Comparison of ENCODE assay signal across 10 mouse cellular contexts in the genomic region with DNA sequence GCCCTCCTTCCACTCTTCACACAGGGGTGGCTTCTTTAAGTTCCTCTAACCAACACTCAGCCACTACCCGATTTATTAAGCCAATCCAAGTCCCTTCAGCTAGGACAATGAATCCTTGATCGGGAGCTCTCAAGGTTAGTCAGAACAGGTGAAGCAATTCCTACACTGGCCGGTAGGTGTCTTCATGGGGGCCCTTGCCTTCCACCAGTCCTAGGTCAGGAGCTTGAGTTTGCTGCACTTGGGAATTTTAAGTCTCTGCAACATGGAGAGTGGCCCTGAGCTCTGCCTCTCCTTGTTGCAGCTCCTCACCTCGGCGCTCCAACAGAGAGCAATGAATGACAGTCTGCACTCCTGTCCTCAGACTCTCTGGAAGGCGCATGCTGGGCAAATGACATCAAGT. TPM values are rescaled to one million over a fixed set of nuclear protein-coding genes. Genes with fewer than 3 reads are reported as not detected.
DNase-seq lines count a peak whose midpoint lies in the region.
"Had no signal": no experiment of that assay in that cellular context is flagged by ENCODE, and none has a peak within 500 bp of the region (broad histone marks: within the 10 kb centered on the region; RNA-seq: fewer than 3 reads in every experiment).

No protein-coding gene starts in this region.

- H3K27me3 ChIP-seq in heart, embryonic 10.5 days (ENCODE audit: insufficient read depth, poor library complexity, severe bottlenecking): peaks cover 10% of the 10 kb centered on the region; the same call in 1 of the 2 replicates
- H3K27me3 ChIP-seq: stomach, embryonic 15.5 days had no signal

- H3K9me3 ChIP-seq in heart, embryonic 10.5 days: peaks cover 15% of the 10 kb centered on the region
- H3K9me3 ChIP-seq: stomach, embryonic 15.5 days had no signal

- H3K27ac ChIP-seq in heart, embryonic 10.5 days: no peak overlapping the region
- H3K27ac ChIP-seq: stomach, embryonic 15.5 days had no signal

- H3K4me1 ChIP-seq in heart, embryonic 10.5 days: 0 out of 2 replicates have a peak, but pooled peaks cover under 1% of the 10 kb centered on the region
- H3K4me1 ChIP-seq: stomach, embryonic 15.5 days had no signal

- peak; percentile 29 to 37 for DNase-seq in heart, postnatal 14 days
- no peak for DNase-seq in heart, embryonic 10.5 days (ENCODE audit: low spot score)
- DNase-seq in B cell, adult 2 months: peak; percentile 8 to 23
- peak; percentile 73 for DNase-seq in cerebellum, adult 9-10 months
- DNase-seq in kidney, postnatal 25 days: peak; percentile 55 to 67
- peak; percentile 28 for DNase-seq in thymus, postnatal 14 days
- no peak for DNase-seq in adrenal gland, adult 8-10 months
- DNase-seq in gastrocnemius, adult 8-10 months (ENCODE audit: low spot score in 2 of 2): no peak

- intact Hi-C loops in heart, postnatal 14 days (cut with DNase I): loop anchor here (5.0 kb wide), 1 partner anchor 71 kb away; a partner anchor contains a TSS

- H3K4me3 ChIP-seq in heart, embryonic 10.5 days: no peak overlapping the region
- H3K4me3 ChIP-seq: stomach, embryonic 15.5 days had no signal

- H3K36me3 ChIP-seq in heart, embryonic 10.5 days: 0 out of 2 replicates have a peak, but pooled peaks cover 2% of the 10 kb centered on the region
- H3K36me3 ChIP-seq: stomach, embryonic 15.5 days had no signal

- WGBS in heart, embryonic 10.5 days: 42% methylated on average over 6 of the region's 6 CpGs

RNA-seq across cellular contexts. Expression of a gene that starts 24.5 kb away (rescaled TPM):
- 1 to 10 TPM; 6.1 to 6.8 TPM for total RNA-seq in heart, postnatal 14 days (2021)
- 121 and 150 TPM in 2 replicates for polyA plus RNA-seq in heart, embryonic 10.5 days (2016; fragmentation: Nextera tagmentation; extraction: Ambion mirVana)
- total RNA-seq in adrenal gland, adult 8-10 months (2022): 1 to 10 TPM; 1.6 to 4.4 (median 2.1) TPM
- not detected for total RNA-seq in gastrocnemius, adult 8-10 months (2022)

RNA-seq across cellular contexts. Expression of a gene that starts 29.0 kb away (rescaled TPM):
- not detected for total RNA-seq in heart, postnatal 14 days (2021)
- polyA plus RNA-seq in heart, embryonic 10.5 days (2016; fragmentation: Nextera tagmentation; extraction: Ambion mirVana): 1.7 and 2.0 TPM in 2 replicates
- not detected for total RNA-seq in adrenal gland, adult 8-10 months (2022)
- not detected for total RNA-seq in gastrocnemius, adult 8-10 months (2022)
- total RNA-seq: adrenal gland, postnatal 36 days had no signal

Comparison
In these comparisons a context has a peak if more than half of its experiments do, and no peak if none do; other contexts are left out.
1. DNase-seq: peak in heart, postnatal 14 days (2 of 2), B cell, adult 2 months (2 of 2), cerebellum, adult 9-10 months (single experiment), kidney, postnatal 25 days (2 of 2) and thymus, postnatal 14 days (single experiment); none in heart, embryonic 10.5 days (single experiment), adrenal gland, adult 8-10 months (single experiment) and gastrocnemius, adult 8-10 months (0 of 2).